Mouse (Mus musculus) heart, embryonic 13.5 days (tissue): ENCODE measurements around the gene Calr3. TPM values are rescaled to one million over a fixed set of nuclear protein-coding genes. Genes with fewer than 3 reads are reported as not detected.

Experiments
- ATAC-seq: fragments of 200-750 bp; cut with Nextera tagmentation; 2 replicates; pipeline ENCODE4 v1.8.0; 2017; ENCODE audit warnings: moderate TSS enrichment; ENCODE audit not compliant: insufficient number of reproducible peaks, low FRiP score, low TSS enrichment; ENCODE audit errors: extremely low read depth
- H3K27ac ChIP-seq: fragments of 300-500 bp; sonication (generic); replicated peaks from 2 replicates; pipeline ENCODE4 v1.5.1; 2015; ENCODE audit warnings: moderate library complexity, mild to moderate bottlenecking, inconsistent platforms
- H3K27me3 ChIP-seq: fragments of 300-500 bp; sonication (generic); replicated peaks from 2 replicates; pipeline ENCODE4 v1.6.1; 2015; ENCODE audit warnings: mild to moderate bottlenecking, inconsistent platforms
- H3K36me3 ChIP-seq: fragments of 300-500 bp; sonication (generic); 2 replicates; pipeline ENCODE4 v1.6.1; 2015; ENCODE audit warnings: mild to moderate bottlenecking, inconsistent platforms
- H3K4me1 ChIP-seq: fragments of 300-500 bp; sonication (generic); 2 replicates; pipeline ENCODE4 v1.6.1; 2015; ENCODE audit warnings: inconsistent platforms
- H3K4me2 ChIP-seq: fragments of 300-500 bp; sonication (generic); 2 replicates; pipeline ENCODE4 v1.6.1; 2015; ENCODE audit warnings: inconsistent platforms, mild to moderate bottlenecking, moderate library complexity
- H3K4me3 ChIP-seq: fragments of 300-500 bp; sonication (generic); 2 replicates; pipeline ENCODE4 v1.5.1; 2015; ENCODE audit warnings: moderate library complexity, mild to moderate bottlenecking, inconsistent platforms
- H3K9ac ChIP-seq: fragments of 300-500 bp; sonication (generic); 2 replicates; pipeline ENCODE4 v1.6.1; 2015; ENCODE audit warnings: inconsistent platforms, mild to moderate bottlenecking, moderate library complexity
- H3K9me3 ChIP-seq: fragments of 300-500 bp; sonication (generic); 2 replicates; pipeline ENCODE4 v1.6.1; 2016; ENCODE audit warnings: inconsistent platforms
- WGBS: fragments of 180-500 bp; shearing (Covaris S2); methylation state at CpG from one replicate; pipeline ENCODE4 v1.1.7; 2015; ENCODE audit warnings: mixed read lengths; 5-methylcytosine and 5-hydroxymethylcytosine counted together
- polyA plus RNA-seq: library from polyadenylated mRNA; unstranded; fragments of >200 nt; fragmentation: Nextera tagmentation; extraction: Ambion mirVana; gene quantifications from 2 replicates; pipeline ENCODE4 v1.2.1, GENCODE M21; 2015

Calr3 gene
- polyA plus RNA-seq, 1 experiment from 2014 or later, result 1.2 TPM

DNA sequence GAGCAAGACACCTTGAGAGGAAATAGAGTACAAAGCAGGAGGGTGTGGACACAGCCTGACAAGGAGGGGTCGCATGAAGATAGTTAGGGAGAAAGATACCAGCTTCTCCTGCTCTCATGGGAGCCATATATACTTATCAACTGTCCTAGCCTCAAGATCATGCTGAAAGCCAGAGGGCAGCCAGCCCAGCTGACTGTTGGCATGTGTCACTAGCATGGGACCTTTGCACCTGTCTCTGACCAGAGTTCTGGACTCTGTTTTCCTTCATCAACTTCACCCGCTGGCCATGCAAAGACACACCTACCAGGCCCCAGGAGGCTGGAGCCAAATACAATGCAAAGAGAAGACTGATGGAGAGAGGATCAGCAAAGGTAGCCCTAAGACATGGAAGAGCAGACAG, 25.6 kb upstream of the Calr3 start:
- ATAC-seq, result no peak
- Histone ChIP-seq H3K27ac (no peak overlapping the region), H3K9me3 (no peaks in the 10 kb centered on the region), H3K36me3 (peaks cover 96% of the 10 kb centered on the region), H3K27me3 (no peaks in the 10 kb centered on the region), H3K9ac (no peak overlapping the region), H3K4me3 (no peak overlapping the region), H3K4me1 (peaks cover 12% of the 10 kb centered on the region), H3K4me2 (no peak overlapping the region)
- 78% methylated on average over 2 of the region's 2 CpGs for WGBS

DNA sequence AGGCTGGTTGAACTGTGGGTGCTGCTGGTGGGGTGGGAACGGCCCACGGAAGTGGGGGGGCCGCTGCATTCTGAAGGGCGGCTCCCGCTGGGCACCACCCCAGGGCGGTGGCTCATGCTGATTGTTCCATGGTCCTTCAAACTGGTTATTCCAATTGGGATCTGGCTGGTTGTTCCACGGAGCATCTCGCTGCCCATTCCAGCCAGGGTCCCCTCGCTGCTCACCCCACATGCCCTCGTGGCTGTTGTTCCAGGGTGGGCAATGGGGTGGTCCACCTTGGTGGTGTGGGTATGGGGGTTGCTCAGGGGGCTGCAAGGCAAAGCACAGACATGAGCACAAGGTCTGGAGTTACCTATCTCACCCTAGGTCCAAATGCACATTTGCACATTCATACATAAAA, 20.5 kb upstream of the Calr3 start:
- H3K27ac ChIP-seq, result no peak overlapping the region
- H3K36me3 ChIP-seq, result peaks cover 100% of the 10 kb centered on the region
- H3K9ac ChIP-seq, result no peak overlapping the region
- no peaks in the 10 kb centered on the region for H3K27me3 ChIP-seq
- 93% methylated on average over 10 of the region's 10 CpGs for WGBS
- H3K4me2 ChIP-seq, result no peak overlapping the region
- H3K4me3 ChIP-seq, result no peak overlapping the region
- no peaks in the 10 kb centered on the region for H3K4me1 ChIP-seq
- ATAC-seq, result no peak
- no peaks in the 10 kb centered on the region for H3K9me3 ChIP-seq

DNA sequence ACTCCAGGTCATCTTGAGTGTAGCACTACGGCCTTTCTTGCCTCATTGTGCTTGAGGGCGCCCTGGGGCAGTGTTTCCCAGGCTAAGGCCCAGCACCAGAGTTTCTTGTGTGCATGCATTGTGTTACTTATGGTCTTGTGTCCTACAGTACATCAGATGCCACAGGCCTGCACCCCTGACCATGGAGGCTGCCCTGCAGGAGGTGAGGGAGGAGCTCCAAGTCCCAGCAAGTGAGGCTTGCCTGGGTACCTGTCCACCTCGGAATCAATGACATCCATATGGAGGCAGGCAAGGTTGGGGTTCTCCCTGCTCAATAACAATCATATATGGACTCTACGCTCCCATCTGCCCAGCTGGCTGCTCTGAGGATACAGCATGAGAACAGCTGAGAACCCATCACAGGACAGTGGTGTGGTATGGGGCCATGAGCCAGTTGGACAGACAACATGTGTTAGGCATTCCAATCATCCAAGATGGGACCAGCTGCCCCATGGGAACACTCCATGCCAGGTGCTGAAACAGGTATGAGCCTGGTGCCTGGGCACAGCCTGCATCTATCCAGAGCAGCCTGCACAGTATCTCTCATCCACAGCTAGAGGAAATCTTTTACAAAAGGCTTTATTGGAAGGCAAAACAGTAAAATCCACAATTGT, 16.3 kb upstream of the Calr3 start:
- WGBS, result 88% methylated on average over 4 of the region's 4 CpGs

DNA sequence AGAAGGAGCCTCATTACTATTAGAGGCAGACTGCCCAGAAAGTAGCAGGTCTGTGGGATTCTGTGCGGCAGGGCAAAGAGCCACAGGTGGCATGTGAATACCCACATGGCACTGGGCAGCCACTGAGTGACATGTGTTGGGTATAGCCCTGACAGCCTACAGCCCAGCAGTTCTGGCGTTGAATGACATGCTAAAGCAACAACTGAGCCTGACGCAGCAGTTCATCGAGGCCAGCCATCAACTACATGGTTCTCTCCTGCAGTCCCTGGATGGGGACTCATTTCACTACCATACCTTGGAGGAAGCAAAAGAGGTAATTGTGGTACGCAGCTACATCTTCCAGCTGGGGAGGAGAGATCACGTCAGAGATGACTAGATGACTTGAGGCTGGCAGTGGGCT, 14.8 kb upstream of the Calr3 start:
- H3K36me3 ChIP-seq, result peaks cover 92% of the 10 kb centered on the region
- WGBS, result 85% methylated on average over 6 of the region's 6 CpGs
- H3K27me3 ChIP-seq, result no peaks in the 10 kb centered on the region

More for the DNA sequence above, 16.3 kb upstream of the Calr3 start:
- Histone ChIP-seq H3K27ac (no peak overlapping the region), H3K9me3 (no peaks in the 10 kb centered on the region), H3K4me1 (peaks cover 5% of the 10 kb centered on the region; the same call in 1 of the 2 replicates), H3K9ac (no peak overlapping the region), H3K4me2 (no peak overlapping the region), H3K27me3 (no peaks in the 10 kb centered on the region), H3K36me3 (peaks cover 92% of the 10 kb centered on the region), H3K4me3 (no peak overlapping the region)
- ATAC-seq, result no peak

DNA sequence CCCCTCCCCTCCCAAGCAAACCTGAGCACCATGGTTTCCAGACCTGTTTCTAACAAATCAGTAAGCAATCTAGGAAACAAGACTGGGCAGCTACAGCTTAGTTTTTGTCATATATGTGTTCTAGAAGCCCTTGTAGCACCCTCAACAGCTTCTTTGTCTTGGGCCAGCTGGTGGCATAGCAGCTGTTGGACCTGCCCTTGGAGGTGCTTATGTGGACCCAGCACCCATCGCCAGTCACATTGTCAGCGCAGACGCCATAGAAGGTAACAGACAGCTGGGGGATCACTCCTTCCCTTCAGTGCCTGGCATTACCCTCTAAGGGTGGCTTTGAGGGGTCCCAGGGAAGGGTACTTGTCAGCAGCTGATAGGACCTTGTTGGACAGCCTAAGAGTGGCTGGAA, 14.1 kb upstream of the Calr3 start:
- Histone ChIP-seq H3K27me3 (no peaks in the 10 kb centered on the region), H3K27ac (no peak overlapping the region), H3K4me1 (peaks cover 6% of the 10 kb centered on the region; the same call in 1 of the 2 replicates), H3K4me3 (no peak overlapping the region), H3K9me3 (peaks cover 4% of the 10 kb centered on the region; the same call in 1 of the 2 replicates), H3K36me3 (peaks cover 92% of the 10 kb centered on the region), H3K9ac (no peak overlapping the region), H3K4me2 (no peak overlapping the region)
- ATAC-seq, result no peak
- 80% methylated on average over 3 of the region's 3 CpGs for WGBS

More for the DNA sequence above, 14.8 kb upstream of the Calr3 start:
- Histone ChIP-seq H3K9me3 (peaks cover 4% of the 10 kb centered on the region; the same call in 1 of the 2 replicates), H3K4me3 (no peak overlapping the region), H3K4me2 (no peak overlapping the region), H3K4me1 (peaks cover 6% of the 10 kb centered on the region; the same call in 1 of the 2 replicates), H3K27ac (no peak overlapping the region), H3K9ac (no peak overlapping the region)
- no peak for ATAC-seq

DNA sequence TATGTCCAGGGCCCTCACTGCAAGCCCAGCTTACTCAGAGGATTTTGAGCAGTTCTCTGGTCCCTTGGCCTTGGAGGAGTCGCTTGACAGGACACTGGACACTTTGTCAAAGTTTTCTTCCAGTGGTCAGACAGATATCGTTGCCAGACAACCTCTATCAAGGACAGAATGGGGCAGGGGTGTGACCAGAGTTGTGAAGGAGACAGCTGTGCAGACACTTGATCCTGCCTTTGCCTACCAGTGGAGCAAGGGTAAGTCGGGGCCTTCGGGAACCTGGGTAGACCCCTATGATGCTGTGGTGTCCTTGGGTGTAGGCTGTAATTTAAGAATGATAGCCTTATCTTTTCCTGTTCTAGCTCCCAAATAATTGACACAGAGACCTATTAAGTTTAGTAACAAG, 11.6 kb upstream of the Calr3 start:
- H3K27me3 ChIP-seq, result no peaks in the 10 kb centered on the region
- H3K9me3 ChIP-seq, result peaks cover 4% of the 10 kb centered on the region; the same call in 1 of the 2 replicates
- no peak for ATAC-seq
- H3K9ac ChIP-seq, result no peak overlapping the region
- H3K4me3 ChIP-seq, result no peak overlapping the region
- peaks cover 6% of the 10 kb centered on the region; the same call in 1 of the 2 replicates for H3K4me1 ChIP-seq
- no peak overlapping the region for H3K27ac ChIP-seq
- H3K4me2 ChIP-seq, result no peak overlapping the region
- H3K36me3 ChIP-seq, result peaks cover 90% of the 10 kb centered on the region
- WGBS, result 62% methylated on average over 4 of the region's 4 CpGs

DNA sequence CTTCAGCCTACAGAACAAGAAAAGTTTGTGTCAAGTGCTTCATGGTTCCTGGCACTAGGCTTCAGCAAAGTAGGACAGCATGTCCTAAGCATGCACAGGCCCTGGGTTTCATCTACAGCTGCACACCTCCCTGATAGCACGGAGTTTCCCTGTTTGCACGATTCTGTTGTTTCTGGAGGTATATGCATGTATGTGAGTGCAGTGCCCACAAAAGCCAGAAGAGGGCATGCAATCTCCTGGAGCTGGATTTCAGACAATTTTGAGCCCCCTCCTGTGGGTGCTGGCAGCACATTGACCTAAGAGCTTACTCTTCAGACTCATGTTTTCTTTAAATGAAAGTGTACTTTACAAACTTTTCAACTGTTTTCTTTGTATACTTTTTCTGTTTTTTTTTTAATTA, 10.2 kb upstream of the Calr3 start:
- 98% methylated on average over 2 of the region's 2 CpGs for WGBS
- no peak for ATAC-seq
- Histone ChIP-seq H3K4me3 (no peak overlapping the region), H3K27ac (no peak overlapping the region), H3K36me3 (peaks cover 90% of the 10 kb centered on the region), H3K27me3 (no peaks in the 10 kb centered on the region), H3K4me1 (peaks cover 6% of the 10 kb centered on the region; the same call in 1 of the 2 replicates), H3K9me3 (peaks cover 4% of the 10 kb centered on the region; the same call in 1 of the 2 replicates), H3K9ac (no peak overlapping the region), H3K4me2 (no peak overlapping the region)

DNA sequence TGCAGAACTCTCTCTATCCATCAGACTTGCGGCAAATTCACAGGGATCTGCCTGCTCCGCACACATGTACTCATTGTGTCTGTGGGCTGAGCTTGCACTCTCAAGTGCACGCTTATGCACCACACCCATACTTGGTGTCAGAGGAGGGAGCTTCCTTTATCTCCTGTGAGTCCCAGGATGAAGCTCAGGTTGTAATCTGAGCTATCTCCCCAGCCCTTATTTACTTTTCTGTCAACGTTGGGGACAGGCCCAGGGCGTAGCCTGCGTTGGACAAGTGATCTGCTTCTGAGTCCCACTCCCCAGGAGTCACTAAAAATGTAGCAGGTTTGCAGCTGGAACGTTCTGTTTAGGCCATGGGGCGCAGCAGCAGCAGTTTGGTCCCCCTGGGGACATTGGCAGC, 7.8 kb upstream of the Calr3 start:
- Histone ChIP-seq H3K9ac (no peak overlapping the region), H3K27me3 (no peaks in the 10 kb centered on the region), H3K36me3 (peaks cover 87% of the 10 kb centered on the region), H3K27ac (no peak overlapping the region), H3K4me1 (peaks cover 6% of the 10 kb centered on the region; the same call in 1 of the 2 replicates), H3K4me3 (no peak overlapping the region), H3K9me3 (peaks cover 4% of the 10 kb centered on the region; the same call in 1 of the 2 replicates), H3K4me2 (no peak overlapping the region)
- WGBS, result 61% methylated on average over 8 of the region's 8 CpGs
- no peak for ATAC-seq

DNA sequence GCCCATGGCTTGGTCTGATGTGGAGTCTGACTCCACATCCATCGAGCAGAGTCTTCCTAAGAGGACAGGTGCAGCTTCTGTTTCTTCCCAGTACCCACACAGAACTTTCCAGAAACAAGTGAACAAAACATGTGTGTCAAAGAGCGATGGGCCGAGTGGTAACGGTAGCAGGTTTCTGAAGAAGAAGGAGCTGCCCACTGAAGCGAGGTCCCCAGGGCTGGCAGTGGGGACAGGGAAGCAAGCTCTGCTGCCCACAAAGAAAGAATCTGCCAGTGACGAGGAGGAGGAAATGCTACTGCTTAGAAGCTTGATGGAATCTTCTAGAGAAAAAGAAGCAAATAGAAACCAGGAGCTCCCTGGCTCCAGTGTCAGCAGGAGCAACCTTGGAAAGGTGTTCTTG, 1.4 kb upstream of the Calr3 start:
- Histone ChIP-seq H3K4me2 (no peak overlapping the region), H3K9me3 (no peaks in the 10 kb centered on the region), H3K9ac (no peak overlapping the region), H3K27me3 (no peaks in the 10 kb centered on the region), H3K4me3 (no peak overlapping the region), H3K4me1 (peaks cover 10% of the 10 kb centered on the region), H3K36me3 (peaks cover 32% of the 10 kb centered on the region), H3K27ac (no peak overlapping the region)
- ATAC-seq, result no peak
- WGBS, result 89% methylated on average over 6 of the region's 6 CpGs

DNA sequence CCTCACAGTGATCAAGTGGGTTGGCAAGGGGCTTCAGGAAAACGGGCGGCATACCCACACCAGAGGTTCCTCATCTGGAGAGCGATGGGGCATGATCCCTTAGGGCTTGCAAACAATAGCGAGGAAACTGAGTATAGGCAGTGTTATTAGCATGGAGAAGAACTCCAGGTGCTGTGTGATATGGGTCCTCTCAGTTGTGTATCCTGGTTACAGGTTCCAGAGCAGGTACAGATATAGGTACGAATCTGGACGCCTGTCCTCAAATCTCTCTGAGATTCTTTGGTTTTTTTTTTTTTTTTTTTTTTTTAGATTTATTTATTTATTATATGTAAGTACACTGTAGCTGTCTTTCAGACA, 302 bp upstream of the Calr3 start:
- Histone ChIP-seq H3K36me3 (peaks cover 21% of the 10 kb centered on the region), H3K4me2 (peak overlapping the region; percentile 71), H3K4me1 (peaks cover 10% of the 10 kb centered on the region), H3K27me3 (no peaks in the 10 kb centered on the region), H3K4me3 (peak overlapping the region; percentile 57), H3K27ac (peak overlapping the region; percentile 54; the same call in 1 of the 2 replicates), H3K9me3 (no peaks in the 10 kb centered on the region), H3K9ac (peak overlapping the region; percentile 88)
- 34% methylated on average over 6 of the region's 6 CpGs for WGBS
- no peak for ATAC-seq

DNA sequence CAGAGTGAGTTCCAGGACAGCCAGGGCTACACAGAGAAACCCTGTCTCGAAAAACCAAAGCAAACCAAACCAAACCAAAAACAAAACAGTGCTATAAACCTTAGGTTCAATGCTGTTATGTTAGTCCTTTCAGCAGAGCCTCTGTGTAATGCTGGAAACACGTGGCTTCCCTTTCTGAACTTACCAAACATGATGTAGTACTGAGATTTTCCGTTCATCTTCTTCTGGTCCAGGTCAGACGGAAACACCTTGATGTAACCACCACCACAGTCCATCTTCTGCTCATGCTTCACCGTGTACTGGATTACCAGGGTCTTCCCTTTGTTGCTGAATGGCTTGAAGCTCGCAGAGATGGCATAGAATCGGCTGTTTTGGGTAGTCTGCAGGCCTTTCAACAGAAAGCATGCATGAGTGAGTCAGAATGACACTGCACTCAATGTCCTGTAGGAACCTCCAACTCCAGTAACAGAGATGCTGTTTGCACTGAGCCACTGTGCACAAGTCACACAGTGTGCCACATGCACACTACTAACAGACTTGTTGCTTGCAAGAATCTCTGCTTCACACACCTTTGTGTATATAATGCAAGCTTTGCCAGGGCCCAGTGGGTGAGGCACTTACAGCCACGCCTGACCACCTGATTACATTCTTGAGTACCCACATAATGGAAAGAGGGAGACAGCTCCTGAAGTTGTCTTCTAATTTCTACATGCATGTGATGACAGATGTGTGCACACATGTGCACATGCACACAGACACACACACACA, 5.2 kb downstream of the Calr3 start:
- H3K4me2 ChIP-seq, result no peak overlapping the region
- no peak for ATAC-seq
- H3K27me3 ChIP-seq, result no peaks in the 10 kb centered on the region
- H3K9me3 ChIP-seq, result no peaks in the 10 kb centered on the region
- peaks cover 12% of the 10 kb centered on the region for H3K4me1 ChIP-seq
- H3K27ac ChIP-seq, result no peak overlapping the region
- H3K9ac ChIP-seq, result no peak overlapping the region
- H3K36me3 ChIP-seq, result no peaks in the 10 kb centered on the region
- no peak overlapping the region for H3K4me3 ChIP-seq
- WGBS, result 70% methylated on average over 8 of the region's 8 CpGs
